ENCODE assay signal across 19 mouse cellular contexts in the genomic region with DNA sequence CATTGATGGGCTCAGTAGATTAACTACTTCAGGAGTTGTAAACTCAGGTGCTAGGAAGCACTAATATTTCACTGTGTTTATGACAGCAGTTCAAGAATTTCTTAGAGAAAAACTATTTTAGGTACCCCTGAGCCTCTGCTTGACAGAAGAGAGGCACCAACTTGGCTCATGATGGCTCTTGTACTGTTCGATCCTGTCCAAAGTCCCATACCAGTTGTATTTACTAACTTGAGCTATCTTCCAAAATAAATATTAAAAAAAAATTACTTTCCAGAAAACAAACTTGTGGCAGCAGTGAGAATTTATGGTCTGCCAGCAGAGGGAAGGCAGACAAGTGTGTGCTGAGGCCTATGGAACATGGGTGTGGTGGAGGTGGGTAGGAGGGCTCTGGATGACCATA.
DNase-seq lines count a peak whose midpoint lies in the region; ATAC-seq and TF ChIP-seq lines count a peak whose summit lies in the region.
"Had no signal": no experiment of that assay in that cellular context is flagged by ENCODE, and none has a peak within 500 bp of the region (broad histone marks: within the 10 kb centered on the region; RNA-seq: fewer than 3 reads in every experiment).

No protein-coding gene starts in this region.

- H3K4me2 ChIP-seq in liver, embryonic 12.5 days = no peak overlapping the region
- H3K4me2 ChIP-seq in liver, postnatal 0 days (ENCODE audit: low read depth, low read length) = no peak overlapping the region
- H3K4me2 ChIP-seq: embryonic facial prominence, embryonic 12.5 days; forebrain, embryonic 12.5 days had no signal

- no peaks in the 10 kb centered on the region for H3K9me3 ChIP-seq in liver, embryonic 12.5 days (replicated peaks)
- no peaks in the 10 kb centered on the region for H3K9me3 ChIP-seq in liver, postnatal 0 days (ENCODE audit: low read length)
- H3K9me3 ChIP-seq: embryonic facial prominence, embryonic 10.5 days; embryonic facial prominence, embryonic 12.5 days; forebrain, embryonic 10.5 days; forebrain, embryonic 12.5 days had no signal

- no peaks in the 10 kb centered on the region for H3K27me3 ChIP-seq in liver, adult 2 months (ENCODE audit: control insufficient read depth, insufficient read depth, low read length)
- H3K27me3 ChIP-seq in liver, embryonic 12.5 days (replicated peaks) = no peaks in the 10 kb centered on the region
- H3K27me3 ChIP-seq in liver, postnatal 0 days (ENCODE audit: insufficient read depth, low read length) = no peaks in the 10 kb centered on the region
- H3K27me3 ChIP-seq: embryonic facial prominence, embryonic 12.5 days had no signal

- no peak for ATAC-seq in liver, embryonic 12.5 days
- peak; percentile 67 for ATAC-seq in liver, postnatal 0 days
- ATAC-seq in erythroid progenitor cell, adult 5-6 weeks (replicated peaks; ENCODE audit: low FRiP score, poor library complexity, severe bottlenecking) = no peak
- ATAC-seq: forebrain, embryonic 14.5 days; forebrain, embryonic 16.5 days had no signal

- H3K9ac ChIP-seq in liver, adult 2 months (ENCODE audit: low read depth, low read length) = no peak overlapping the region
- no peak overlapping the region for H3K9ac ChIP-seq in liver, embryonic 12.5 days
- H3K9ac ChIP-seq in liver, postnatal 0 days (replicated peaks) = no peak overlapping the region
- H3K9ac ChIP-seq: embryonic facial prominence, embryonic 12.5 days; forebrain, embryonic 12.5 days had no signal

- DNase-seq in liver, adult 2 months (ENCODE audit: extremely low read depth, low read depth, low spot score) = peak; percentile 93
- DNase-seq in liver, postnatal 0 days = no peak
- no peak for DNase-seq in liver
- DNase-seq: adrenal gland, adult 8-10 months; adrenal gland, postnatal 14 days; adrenal gland, postnatal 36 days; cerebellum, adult 11-12 months; cerebellum, adult 2 months; cerebellum, adult 9-10 months; cerebellum, postnatal 10 days; cerebellum, postnatal 25 days had no signal

- H3K4me1 ChIP-seq in liver, adult 2 months (ENCODE audit: control insufficient read depth, insufficient read depth, low read length) = peaks cover 5% of the 10 kb centered on the region
- H3K4me1 ChIP-seq in liver, embryonic 12.5 days = no peaks in the 10 kb centered on the region
- no peaks in the 10 kb centered on the region for H3K4me1 ChIP-seq in liver, postnatal 0 days (ENCODE audit: insufficient read depth)
- H3K4me1 ChIP-seq: embryonic facial prominence, embryonic 10.5 days; embryonic facial prominence, embryonic 12.5 days; forebrain, embryonic 12.5 days had no signal

- no peaks in the 10 kb centered on the region for H3K79me2 ChIP-seq in liver, adult 2 months (ENCODE audit: control insufficient read depth, insufficient read depth, low read length)

- TF ChIP-seq POLR2A in liver, adult 2 months (IDR thresholded peaks at IDR 0.05; ENCODE audit: extremely low read depth, insufficient read depth, low read length) = no peak

- peak; percentile 43 for TF ChIP-seq CTCF in liver, adult 2 months (IDR thresholded peaks at IDR 0.05; ENCODE audit: low read depth, low read length)
- no peak for TF ChIP-seq CTCF in liver, postnatal 0 days (IDR thresholded peaks at IDR 0.05; ENCODE audit: low read depth)

- WGBS in liver, adult 2 months = 30% methylated on average over 1 of the region's 1 CpGs
- WGBS in liver, embryonic 12.5 days (ENCODE audit: insufficient replicate concordance) = 78% methylated on average over 1 of the region's 1 CpGs
- WGBS in liver, postnatal 0 days (ENCODE audit: insufficient replicate concordance) = 55% methylated on average over 1 of the region's 1 CpGs

- no peak overlapping the region for H3K4me3 ChIP-seq in liver, adult 2 months (ENCODE audit: insufficient read depth, low read depth, low read length)
- no peak overlapping the region for H3K4me3 ChIP-seq in liver, embryonic 12.5 days
- H3K4me3 ChIP-seq in liver, postnatal 0 days (ENCODE audit: low read depth, low read length) = no peak overlapping the region
- H3K4me3 ChIP-seq: embryonic facial prominence, embryonic 10.5 days; embryonic facial prominence, embryonic 12.5 days; forebrain, embryonic 10.5 days; forebrain, embryonic 12.5 days had no signal

- no peaks in the 10 kb centered on the region for H3K36me3 ChIP-seq in liver, adult 2 months (ENCODE audit: control insufficient read depth, insufficient read depth, low read length)
- no peaks in the 10 kb centered on the region for H3K36me3 ChIP-seq in liver, embryonic 12.5 days
- no peaks in the 10 kb centered on the region for H3K36me3 ChIP-seq in liver, postnatal 0 days (replicated peaks; ENCODE audit: insufficient read depth, low read length)
- H3K36me3 ChIP-seq: embryonic facial prominence, embryonic 10.5 days; embryonic facial prominence, embryonic 12.5 days; forebrain, embryonic 10.5 days; forebrain, embryonic 12.5 days had no signal

- H3K27ac ChIP-seq in liver, adult 2 months (replicated peaks; ENCODE audit: insufficient read depth, low read depth, low read length) = no peak overlapping the region
- H3K27ac ChIP-seq in liver, embryonic 12.5 days = no peak overlapping the region
- H3K27ac ChIP-seq in liver, postnatal 0 days (ENCODE audit: low read depth) = no peak overlapping the region
- H3K27ac ChIP-seq: embryonic facial prominence, embryonic 10.5 days; embryonic facial prominence, embryonic 12.5 days; forebrain, embryonic 10.5 days; forebrain, embryonic 12.5 days had no signal

- no peak for TF ChIP-seq EP300 in liver, postnatal 0 days (IDR thresholded peaks at IDR 0.05; ENCODE audit: low read depth)
